Mouse (Mus musculus) heart, postnatal 14 days (tissue): ENCODE results near the gene St3gal6. TPM values are rescaled to one million over a fixed set of nuclear protein-coding genes. Genes with fewer than 3 reads are reported as not detected.

ENCODE experiments used
- DNase-seq, 2 experiments: peaks; one replicate each; pipeline ENCODE4 v3.0.0; 2021 to 2022
- intact Hi-C: fragments of 180-260 bp; cut with DNase I; formaldehyde crosslinking; loops from one replicate; pipeline ENCODE4 v1.15.1; 2025
- total RNA-seq, 2 experiments: library from RNA; stranded (reverse); gene quantifications; 2 replicates each; pipeline ENCODE4 v1.2.3; 2021

Gene St3gal6
- total RNA-seq, 2 experiments from 2014 or later, result 33.5 to 37.5 TPM

GRCm38 (mm10) chr16:58453138-58453537 lies 70.9 kb downstream of the St3gal6 start:
- intact Hi-C loops, result loop anchor here (5.0 to 10.0 kb wide), 4 partner anchors 209 to 952 kb away; partner anchors contain the start of genes Cldnd1 and Gabrr3
- peak; percentile 26 to 51 for DNase-seq

GRCm38 (mm10) chr16:58451647-58452046 lies 72.4 kb downstream of the St3gal6 start:
- no peak for DNase-seq
- intact Hi-C loops, result loop anchor here (1.0 to 10.0 kb wide), 5 partner anchors 150 to 953 kb away; partner anchors contain the start of genes Cldnd1 and Gabrr3

DNA sequence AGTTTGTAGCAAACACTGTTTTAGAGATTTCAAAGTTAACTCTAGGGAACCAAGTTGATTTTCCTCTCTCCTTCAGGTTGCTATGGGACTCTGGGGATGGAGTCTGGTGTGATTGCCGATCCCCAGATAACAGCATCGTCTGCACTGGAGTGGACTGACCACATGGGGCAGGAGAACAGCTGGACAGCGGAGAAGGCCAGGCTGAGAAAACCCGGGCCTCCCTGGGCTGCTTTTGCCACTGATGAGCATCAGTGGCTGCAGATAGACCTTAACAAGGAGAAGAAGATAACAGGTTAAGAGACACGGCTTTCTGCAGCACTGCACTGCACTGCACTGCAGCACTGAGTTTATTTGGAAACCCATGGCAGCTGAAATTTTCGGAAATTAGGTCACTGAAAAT lies 73.4 kb downstream of the St3gal6 start:
- no peak for DNase-seq
- intact Hi-C loops, result loop anchor here (1.0 to 10.0 kb wide), 5 partner anchors 149 to 954 kb away; partner anchors contain the start of genes Cldnd1 and Gabrr3

GRCm38 (mm10) chr16:58449073-58449472 lies 75.0 kb downstream of the St3gal6 start:
- DNase-seq, result no peak

DNA sequence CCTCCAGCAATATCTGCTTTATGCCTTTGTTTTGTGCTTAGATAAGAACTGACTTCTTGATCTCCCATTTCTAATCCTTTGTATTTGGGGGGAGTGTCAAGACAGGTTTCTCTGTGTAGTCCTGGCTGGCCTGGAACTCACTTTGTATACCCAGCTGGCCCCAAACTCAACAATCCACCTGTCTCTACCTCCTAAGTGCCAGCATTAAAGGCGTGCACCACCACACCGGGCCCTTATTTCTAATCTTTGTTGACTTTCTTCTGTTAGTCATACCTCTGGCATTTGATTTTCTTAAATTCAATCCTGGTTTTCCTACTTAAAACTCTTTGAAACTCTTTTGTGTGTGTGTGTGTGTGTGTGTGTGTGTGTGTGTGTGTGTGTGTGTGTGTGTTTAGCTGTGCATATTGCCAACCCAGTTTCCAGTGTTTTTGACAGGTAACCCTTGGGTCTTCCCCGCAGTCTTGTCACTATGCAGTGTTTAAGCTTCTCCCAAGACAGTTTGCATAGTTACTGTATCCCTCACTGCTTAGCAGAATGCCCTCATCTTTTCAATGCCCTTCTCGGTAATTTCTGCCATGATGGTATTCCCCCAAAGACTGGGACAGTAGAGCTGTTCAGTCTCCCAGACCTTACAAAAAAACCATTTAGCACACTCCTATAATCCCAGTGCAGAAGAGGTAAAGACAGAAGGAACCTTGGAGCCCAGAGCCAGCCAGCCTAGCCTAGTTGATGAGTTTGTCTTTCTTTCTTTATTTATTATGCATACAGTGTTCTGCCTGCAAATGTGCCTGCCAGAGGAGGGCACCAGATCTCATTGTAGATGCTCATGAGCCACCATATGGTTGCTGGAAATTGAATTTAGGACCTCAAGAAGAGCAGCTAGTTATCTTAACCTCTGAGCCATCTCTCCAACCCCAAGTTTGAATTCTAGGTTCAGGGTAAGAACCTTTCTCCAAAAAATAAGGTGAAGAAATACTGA lies 77.5 kb downstream of the St3gal6 start:
- no peak for DNase-seq
- intact Hi-C loops, result no loop called here

More at GRCm38 (mm10) chr16:58449073-58449472, 75.0 kb downstream of the St3gal6 start:
- intact Hi-C loops, result no loop called here

- no peak for DNase-seq
- intact Hi-C loops, result no loop called here
These were observed 79.3 kb downstream of the St3gal6 start for GRCm38 (mm10) chr16:58444735-58445134.

GRCm38 (mm10) chr16:58432384-58432783 lies 91.7 kb downstream of the St3gal6 start:
- DNase-seq, result no peak
- intact Hi-C loops, result no loop called here

DNA sequence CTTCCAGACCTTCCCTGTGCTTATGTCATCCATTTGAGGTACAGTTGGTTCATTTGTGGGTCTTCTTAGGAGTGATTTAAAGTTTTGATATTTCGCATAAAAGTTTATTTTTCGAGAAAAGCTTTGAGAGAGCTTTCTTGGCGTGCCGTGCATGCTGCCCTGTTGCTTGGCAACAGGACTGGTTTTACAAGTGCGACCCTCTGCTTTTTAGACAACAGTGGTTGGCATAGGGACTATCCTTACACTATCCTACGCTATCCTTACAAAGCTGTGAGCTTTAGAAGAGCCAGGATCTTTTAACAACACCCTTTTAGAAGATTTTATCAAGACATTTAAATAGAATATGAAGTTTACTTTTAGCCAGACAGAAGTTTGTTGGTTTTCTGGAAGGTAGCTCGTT lies 93.8 kb downstream of the St3gal6 start:
- DNase-seq, result no peak
- intact Hi-C loops, result no loop called here

DNA sequence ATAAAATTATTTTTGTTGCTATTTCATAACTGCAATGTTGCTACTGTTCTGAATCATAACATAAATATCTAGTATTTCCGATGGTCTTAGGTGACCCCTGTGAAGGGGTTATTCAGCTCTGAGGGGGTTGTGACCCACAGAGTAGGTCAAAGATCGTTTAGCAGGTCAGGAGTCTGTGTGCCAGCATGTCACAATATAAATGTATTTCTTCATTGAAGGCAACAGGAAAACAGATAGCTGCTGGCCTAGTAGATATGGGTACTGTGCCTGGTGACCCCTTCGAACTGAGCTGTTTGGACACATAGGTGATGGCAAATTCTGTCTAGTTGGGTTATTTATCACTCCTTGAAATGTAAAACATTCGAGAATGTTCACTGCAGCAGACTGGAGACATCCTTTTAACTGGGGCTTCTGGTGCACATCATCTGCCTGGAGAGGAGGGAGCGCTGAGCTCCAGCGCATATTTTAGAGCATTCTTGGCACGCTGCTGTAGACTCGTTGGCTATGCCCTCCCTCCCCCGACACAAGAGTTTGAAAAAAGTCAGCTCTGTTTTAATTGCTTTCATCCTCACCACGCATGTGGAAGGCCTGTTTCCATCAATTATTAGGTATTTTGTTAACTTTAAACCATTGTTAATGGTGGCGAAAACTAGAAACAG lies 102.2 kb downstream of the St3gal6 start:
- peak in 1 of 2 experiments; percentile 55 for DNase-seq
- intact Hi-C loops, result no loop called here

Other genes with a start within 250 kb of the St3gal6 start
- gene Dcbld2, start 115.8 kb downstream of the St3gal6 start, total RNA-seq, result 10 to 100 TPM; 21.7 to 23.5 TPM
- not detected for gene Gm813, start 92.7 kb upstream of the St3gal6 start, total RNA-seq
- gene E330017A01Rik, start 114.5 kb upstream of the St3gal6 start, total RNA-seq, result not detected
- gene Cpox, start 146.0 kb upstream of the St3gal6 start, total RNA-seq, result 10 to 100 TPM; 29.3 to 30.6 TPM
- gene Gpr15, start 194.8 kb upstream of the St3gal6 start, total RNA-seq, result not detected
- 10 to 100 TPM; 56.3 to 61.4 TPM for gene Cldnd1, start 203.7 kb upstream of the St3gal6 start, total RNA-seq
- gene Olfr172, start 238.9 kb upstream of the St3gal6 start, total RNA-seq, result not detected